Mouse (Mus musculus) forebrain, embryonic 10.5 days (tissue): Measurements from ENCODE around the gene Obscn. TPM values are rescaled to one million over a fixed set of nuclear protein-coding genes. Genes with fewer than 3 reads are reported as not detected.
"Not testable (repeated sequence)": the region's sequence is repeated elsewhere in the genome, so short reads cannot be mapped to it uniquely, and the experiment has no call there.

Source experiments
- DNase-seq: peaks from one replicate; pipeline ENCODE4 v3.0.0-alpha.2; 2017; ENCODE audit warnings: low spot score; ENCODE audit errors: extremely low spot score
- H3K27ac ChIP-seq: fragments of 300-500 bp; sonication (generic); 2 replicates; pipeline ENCODE4 v1.5.1; 2016; ENCODE audit warnings: mild to moderate bottlenecking
- H3K27me3 ChIP-seq: fragments of 300-500 bp; sonication (generic); 2 replicates; pipeline ENCODE4 v1.6.1; 2016; ENCODE audit warnings: mild to moderate bottlenecking; ENCODE audit not compliant: poor library complexity, severe bottlenecking
- H3K36me3 ChIP-seq: fragments of 300-500 bp; sonication (generic); replicated peaks from 2 replicates; pipeline ENCODE4 v1.6.1; 2016; ENCODE audit warnings: mild to moderate bottlenecking, moderate library complexity
- H3K4me1 ChIP-seq: fragments of 300-500 bp; sonication (generic); 2 replicates; pipeline ENCODE4 v1.6.1; 2016
- H3K4me3 ChIP-seq: fragments of 300-500 bp; sonication (generic); 2 replicates; pipeline ENCODE4 v1.5.1; 2016; ENCODE audit warnings: mild to moderate bottlenecking, moderate library complexity
- H3K9me3 ChIP-seq: fragments of 300-500 bp; sonication (generic); 2 replicates; pipeline ENCODE4 v1.6.1; 2016; ENCODE audit warnings: mild to moderate bottlenecking, moderate library complexity
- WGBS: fragments of 180-500 bp; shearing (Covaris S2); methylation state at CpG from one replicate; pipeline ENCODE4 v1.1.7; 2016; 5-methylcytosine and 5-hydroxymethylcytosine counted together
- polyA plus RNA-seq: library from polyadenylated mRNA; unstranded; fragments of >200 nt; fragmentation: Nextera tagmentation; extraction: Ambion mirVana; gene quantifications from 2 replicates; pipeline ENCODE4 v1.2.1, GENCODE M21; 2016

Gene Obscn
- polyA plus RNA-seq, 1 experiment from 2014 or later: 0.01 TPM

- H3K27me3 ChIP-seq: peaks cover 47% of the 10 kb centered on the region
- peak overlapping the region; percentile 83 for H3K4me3 ChIP-seq
- DNase-seq: no peak
Observed at GRCm38 (mm10) chr11:58957226-58957914, 178.8 kb downstream of the Obscn start.

DNA sequence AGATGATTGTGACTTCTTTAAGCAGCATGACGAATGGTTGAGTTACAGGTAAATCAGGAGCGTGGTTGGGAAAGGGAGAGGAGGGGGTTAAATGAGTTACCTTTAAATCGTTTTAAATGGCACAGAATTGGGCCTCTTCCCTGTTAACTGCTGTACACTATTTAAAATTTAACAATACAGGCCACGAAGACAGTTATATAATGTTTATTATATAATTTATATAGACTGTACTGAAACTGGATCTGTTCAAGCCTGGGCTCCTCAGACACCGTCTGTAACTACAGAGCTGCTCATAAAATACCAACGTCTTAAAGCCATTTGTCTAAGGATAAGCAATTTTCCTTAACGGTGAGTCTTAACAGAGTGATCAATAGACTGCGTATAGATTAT lies 180.3 kb downstream of the Obscn start:
- H3K27me3 ChIP-seq: peaks cover 46% of the 10 kb centered on the region
- H3K4me1 ChIP-seq: peaks cover 66% of the 10 kb centered on the region
- peak overlapping the region; percentile 96 for H3K27ac ChIP-seq
- 42% methylated on average over 8 of the region's 8 CpGs for WGBS
- H3K36me3 ChIP-seq: peaks cover 13% of the 10 kb centered on the region
- DNase-seq: no peak
- no peaks in the 10 kb centered on the region for H3K9me3 ChIP-seq
- H3K4me3 ChIP-seq: peak overlapping the region; percentile 83

More at GRCm38 (mm10) chr11:58957226-58957914, 178.8 kb downstream of the Obscn start:
- 83% methylated on average over 5 of the region's 5 CpGs for WGBS
- H3K27ac ChIP-seq: no peak overlapping the region
- peaks cover 7% of the 10 kb centered on the region for H3K9me3 ChIP-seq
- peaks cover 13% of the 10 kb centered on the region for H3K36me3 ChIP-seq
- peaks cover 58% of the 10 kb centered on the region for H3K4me1 ChIP-seq

DNA sequence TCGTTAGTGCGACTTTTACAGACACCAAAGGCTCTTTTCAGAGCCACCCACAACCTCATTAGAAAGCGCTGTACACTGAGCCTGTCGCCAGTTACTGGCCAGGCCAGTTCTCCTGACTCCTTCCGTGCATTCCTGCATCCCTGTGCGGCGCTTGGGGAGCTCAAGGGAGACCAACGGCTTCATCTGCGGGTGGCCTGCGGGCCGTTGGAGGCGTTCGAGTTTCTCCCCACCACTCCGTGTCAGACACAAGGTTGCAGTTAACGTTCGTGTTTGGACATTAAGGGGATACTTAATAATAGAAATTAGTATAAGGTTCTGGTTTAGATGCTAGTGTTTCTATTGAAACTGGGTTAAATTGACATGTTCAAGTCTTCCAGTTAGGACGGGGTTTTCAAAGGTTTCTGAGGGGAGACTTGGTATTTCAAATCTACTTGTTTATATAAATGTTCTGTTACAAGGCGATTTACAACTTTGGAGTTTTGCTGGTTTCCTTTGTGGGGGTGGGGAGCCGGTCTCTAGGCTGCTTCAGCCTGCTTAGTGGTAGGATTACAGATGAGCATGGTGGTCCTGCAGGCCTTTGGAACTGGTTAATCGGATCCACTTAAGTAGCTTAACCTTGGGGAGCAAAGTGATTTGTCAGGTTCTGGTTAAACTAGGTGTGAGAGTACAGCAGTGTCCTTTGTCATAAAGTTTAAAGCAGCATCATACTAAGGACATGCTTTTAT lies 180.9 kb downstream of the Obscn start:
- Histone ChIP-seq H3K9me3 (no peaks in the 10 kb centered on the region), H3K4me1 (peaks cover 70% of the 10 kb centered on the region), H3K4me3 (peak overlapping the region; percentile 83), H3K36me3 (peaks cover 13% of the 10 kb centered on the region), H3K27ac (peak overlapping the region; percentile 96), H3K27me3 (peaks cover 48% of the 10 kb centered on the region)
- no peak for DNase-seq
- under 1% methylated on average over 20 of the region's 20 CpGs for WGBS

DNA sequence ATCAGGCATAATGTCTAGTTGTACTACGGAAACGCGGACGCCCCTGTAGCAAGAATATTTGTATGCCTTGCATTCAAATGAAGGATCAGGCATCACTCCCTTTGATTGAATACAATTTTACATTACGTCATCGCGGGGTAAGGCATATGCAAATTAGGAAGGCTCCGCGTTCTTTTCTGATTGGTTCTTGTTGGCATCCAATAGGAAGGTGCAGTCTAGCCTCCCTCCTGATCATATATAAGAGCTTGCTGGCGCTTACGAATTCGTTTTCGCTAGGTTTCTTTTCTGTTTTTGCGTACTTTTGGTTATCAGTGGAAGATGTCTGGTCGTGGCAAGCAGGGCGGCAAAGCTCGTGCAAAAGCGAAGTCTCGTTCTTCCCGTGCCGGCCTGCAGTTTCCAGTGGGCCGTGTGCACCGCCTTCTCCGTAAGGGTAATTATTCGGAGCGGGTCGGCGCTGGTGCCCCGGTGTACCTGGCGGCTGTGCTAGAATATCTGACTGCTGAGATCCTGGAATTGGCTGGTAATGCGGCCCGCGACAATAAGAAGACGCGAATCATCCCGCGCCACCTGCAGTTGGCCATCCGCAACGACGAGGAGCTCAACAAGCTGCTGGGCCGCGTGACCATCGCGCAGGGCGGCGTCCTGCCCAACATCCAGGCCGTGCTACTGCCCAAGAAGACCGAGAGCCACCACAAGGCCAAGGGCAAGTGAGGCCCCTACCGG lies 181.6 kb downstream of the Obscn start, which contains the start of the genes Hist3h2a and Trim17:
Hist3h2a (plus strand) TSS at position 266 of the 723 bp plus-strand sequence.
Trim17 (plus strand) TSS at position 266 of the 723 bp plus-strand sequence.
- H3K4me1 ChIP-seq: peaks cover 68% of the 10 kb centered on the region
- peaks cover 13% of the 10 kb centered on the region for H3K36me3 ChIP-seq
- WGBS: under 1% methylated on average over 49 of the region's 49 CpGs
- peak within 1 kb of the TSS; percentile 96 for H3K27ac ChIP-seq
- DNase-seq: peak; percentile 83
- H3K27me3 ChIP-seq: peaks cover 54% of the 10 kb centered on the region
- H3K4me3 ChIP-seq: peak within 1 kb of the TSS; percentile 83
- no peaks in the 10 kb centered on the region for H3K9me3 ChIP-seq

DNA sequence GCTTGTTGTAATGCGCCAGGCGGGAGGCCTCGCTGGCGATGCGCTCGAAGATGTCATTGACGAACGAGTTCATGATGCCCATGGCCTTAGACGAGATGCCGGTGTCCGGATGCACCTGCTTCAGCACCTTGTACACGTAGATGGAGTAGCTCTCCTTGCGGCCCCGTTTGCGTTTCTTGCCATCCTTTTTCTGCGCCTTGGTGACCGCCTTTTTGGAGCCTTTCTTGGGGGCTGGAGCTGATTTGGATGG lies 182.1 kb downstream of the Obscn start:
- peak overlapping the region; percentile 96 for H3K27ac ChIP-seq
- peaks cover 13% of the 10 kb centered on the region for H3K36me3 ChIP-seq
- under 1% methylated on average over 17 of the region's 17 CpGs for WGBS
- H3K9me3 ChIP-seq, DNase-seq: not testable (repeated sequence)
- H3K27me3 ChIP-seq: peaks cover 55% of the 10 kb centered on the region
- H3K4me3 ChIP-seq: peak overlapping the region; percentile 83
- H3K4me1 ChIP-seq: peaks cover 68% of the 10 kb centered on the region

DNA sequence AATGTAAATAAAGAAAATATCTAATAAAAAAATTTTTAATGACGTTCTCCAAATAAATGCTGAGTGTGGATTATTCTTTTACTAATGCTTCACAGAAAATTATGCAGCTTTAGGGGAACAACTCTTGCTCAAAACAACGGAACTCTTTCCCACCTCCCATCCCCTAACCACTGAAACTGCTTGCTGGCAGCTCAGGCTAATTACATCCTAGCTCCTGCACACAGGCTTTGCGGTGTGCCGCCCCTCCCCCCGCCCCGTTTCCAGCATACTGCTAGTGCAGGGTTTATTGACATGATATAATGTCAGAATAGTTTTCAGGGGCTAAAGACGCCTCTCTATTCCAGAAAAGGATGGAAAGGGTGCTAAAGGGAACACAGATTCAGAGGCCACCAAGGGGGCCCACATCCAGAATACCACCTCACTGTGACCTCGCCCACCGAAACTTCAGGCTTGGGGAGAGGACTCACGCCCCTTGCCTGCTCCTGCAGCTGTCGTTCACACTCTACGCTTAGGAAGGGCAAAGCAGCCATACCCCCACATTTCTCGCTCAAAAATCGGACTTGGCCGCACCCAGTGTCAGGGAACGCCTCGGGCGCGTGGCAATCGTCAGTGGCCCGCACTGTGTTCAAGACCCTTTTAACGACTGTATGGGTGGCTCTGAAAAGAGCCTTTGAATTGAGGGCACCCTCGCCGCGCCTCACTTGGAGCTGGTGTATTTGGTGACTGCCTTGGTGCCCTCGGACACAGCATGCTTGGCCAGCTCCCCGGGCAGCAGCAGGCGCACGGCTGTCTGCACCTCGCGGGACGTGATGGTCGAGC lies 182.6 kb downstream of the Obscn start:
- Histone ChIP-seq H3K9me3 (no peaks in the 10 kb centered on the region), H3K27me3 (peaks cover 51% of the 10 kb centered on the region), H3K36me3 (peaks cover 13% of the 10 kb centered on the region), H3K4me3 (peak overlapping the region; percentile 83), H3K27ac (peak overlapping the region; percentile 96), H3K4me1 (peaks cover 66% of the 10 kb centered on the region)
- peak; percentile 62 for DNase-seq
- under 1% methylated on average over 33 of the region's 33 CpGs for whole genome bisulfite sequencing

GRCm38 (mm10) chr11:58951210-58951609 lies 185.0 kb downstream of the Obscn start:
- DNase-seq: no peak
- H3K27ac ChIP-seq: no peak overlapping the region
- peaks cover 60% of the 10 kb centered on the region for H3K4me1 ChIP-seq
- WGBS: 75% methylated on average over 5 of the region's 5 CpGs
- H3K4me3 ChIP-seq: no peak overlapping the region
- no peaks in the 10 kb centered on the region for H3K9me3 ChIP-seq
- peaks cover 45% of the 10 kb centered on the region for H3K27me3 ChIP-seq
- no peaks in the 10 kb centered on the region for H3K36me3 ChIP-seq

DNA sequence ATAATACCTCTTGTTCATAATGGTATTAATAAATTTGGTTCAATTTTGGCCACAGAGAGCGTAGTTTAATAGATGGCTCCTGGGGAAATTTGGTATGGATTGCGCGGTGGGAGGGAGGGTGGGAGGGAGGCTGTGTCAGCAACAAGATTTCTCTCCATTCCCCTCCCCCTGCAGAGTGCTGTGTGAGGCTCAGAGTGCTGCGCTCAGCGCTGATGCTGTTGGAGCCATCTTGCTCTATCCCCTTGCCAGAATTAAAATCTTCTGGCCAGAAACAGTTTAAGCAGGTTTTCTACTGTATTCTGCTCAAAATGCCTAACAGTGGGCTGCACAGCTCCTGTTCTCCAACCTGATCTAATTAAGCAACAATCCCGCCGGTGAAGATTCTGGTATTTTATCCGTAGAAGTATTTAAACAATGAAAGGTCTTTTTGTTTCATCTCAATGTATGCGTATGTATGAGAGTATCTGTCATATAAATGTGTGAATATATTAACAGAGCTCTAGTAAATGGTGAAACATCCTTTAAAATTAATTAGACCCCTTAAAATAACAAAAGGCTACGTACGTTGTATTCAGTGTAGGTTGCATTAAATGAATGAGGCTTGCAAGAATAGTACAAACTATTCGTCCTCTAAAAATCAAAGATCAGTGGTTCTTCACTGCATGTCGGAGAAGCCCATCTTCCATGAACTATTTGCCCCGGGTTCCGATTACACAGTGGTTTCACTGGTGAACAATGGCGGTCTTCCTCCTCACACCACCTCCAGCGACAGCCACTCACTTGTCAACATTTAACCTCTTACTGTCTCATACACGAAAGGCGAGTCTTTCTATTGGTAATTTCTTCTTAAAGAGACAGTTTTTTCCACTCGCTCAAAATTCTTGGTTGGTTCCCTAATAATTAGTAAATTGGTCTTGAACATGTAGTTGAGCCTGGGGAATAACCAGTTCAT lies 186.4 kb downstream of the Obscn start:
- Histone ChIP-seq H3K4me1 (peaks cover 52% of the 10 kb centered on the region), H3K27me3 (peaks cover 48% of the 10 kb centered on the region), H3K9me3 (no peaks in the 10 kb centered on the region), H3K36me3 (no peaks in the 10 kb centered on the region), H3K27ac (peak overlapping the region; percentile 95), H3K4me3 (peak overlapping the region; percentile 64)
- 5% methylated on average over 20 of the region's 20 CpGs for WGBS
- DNase-seq: peak; percentile 53

GRCm38 (mm10) chr11:58948542-58949479 lies 187.4 kb downstream of the Obscn start, which contains the start of gene Hist3h2ba:
Gene Hist3h2ba (plus strand): TSS chr11:58948920.
- H3K4me1 ChIP-seq: peaks cover 49% of the 10 kb centered on the region

GRCm38 (mm10) chr11:58947798-58948528 lies 188.2 kb downstream of the Obscn start:
- Histone ChIP-seq H3K36me3 (no peaks in the 10 kb centered on the region), H3K27ac (peak overlapping the region; percentile 95), H3K4me1 (peaks cover 41% of the 10 kb centered on the region), H3K4me3 (peak overlapping the region; percentile 64), H3K27me3 (peaks cover 56% of the 10 kb centered on the region), H3K9me3 (no peaks in the 10 kb centered on the region)
- WGBS: 21% methylated on average over 23 of the region's 23 CpGs
- no peak for DNase-seq

More at GRCm38 (mm10) chr11:58948542-58949479, 187.4 kb downstream of the Obscn start, which contains the start of gene Hist3h2ba:
- Histone ChIP-seq H3K27ac (peak within 1 kb of the TSS; percentile 95), H3K27me3 (peaks cover 56% of the 10 kb centered on the region), H3K36me3 (no peaks in the 10 kb centered on the region), H3K9me3 (no peaks in the 10 kb centered on the region), H3K4me3 (peak within 1 kb of the TSS; percentile 64)
- peak; percentile 75 for DNase-seq
- WGBS: under 1% methylated on average over 48 of the region's 48 CpGs
